Mouse (Mus musculus) hindbrain, embryonic 11.5 days (tissue): ENCODE results near the gene Dck. TPM values are rescaled to one million over a fixed set of nuclear protein-coding genes. Genes with fewer than 3 reads are reported as not detected.
"Not testable (repeated sequence)": the region's sequence is repeated elsewhere in the genome, so short reads cannot be mapped to it uniquely, and the experiment has no call there.

Source experiments
- ATAC-seq: fragments of 200-750 bp; cut with Nextera tagmentation; 2 replicates; pipeline ENCODE4 v1.8.0; 2017; ENCODE audit warnings: mild to moderate bottlenecking, moderate TSS enrichment, moderate library complexity; ENCODE audit not compliant: low FRiP score
- DNase-seq: peaks from one replicate; pipeline ENCODE4 v3.0.0-alpha.2; 2015; ENCODE audit warnings: low spot score
- H3K27ac ChIP-seq: fragments of 300-500 bp; sonication (generic); 2 replicates; pipeline ENCODE4 v1.5.1; 2014; ENCODE audit warnings: mild to moderate bottlenecking, low read depth, low read length
- H3K27me3 ChIP-seq: fragments of 300-500 bp; sonication (generic); 2 replicates; pipeline ENCODE4 v1.6.1; 2014; ENCODE audit warnings: mild to moderate bottlenecking, low read length, moderate library complexity, mixed read lengths; ENCODE audit not compliant: control insufficient read depth, insufficient read depth
- H3K36me3 ChIP-seq: fragments of 300-500 bp; sonication (generic); 2 replicates; pipeline ENCODE4 v1.6.1; 2014; ENCODE audit warnings: mild to moderate bottlenecking, low read length, moderate library complexity, mixed read lengths; ENCODE audit not compliant: control insufficient read depth, insufficient read depth
- H3K4me1 ChIP-seq: fragments of 300-500 bp; sonication (generic); replicated peaks from 2 replicates; pipeline ENCODE4 v1.6.1; 2014; ENCODE audit warnings: low read length, mixed read lengths; ENCODE audit not compliant: control insufficient read depth, insufficient read depth
- H3K4me2 ChIP-seq: fragments of 300-500 bp; sonication (generic); replicated peaks from 2 replicates; pipeline ENCODE4 v1.6.1; 2014; ENCODE audit warnings: mild to moderate bottlenecking, low read depth, low read length
- H3K4me3 ChIP-seq: fragments of 300-500 bp; sonication (generic); 2 replicates; pipeline ENCODE4 v1.5.1; 2014; ENCODE audit warnings: low read depth, low read length
- H3K9ac ChIP-seq: fragments of 300-500 bp; sonication (generic); 2 replicates; pipeline ENCODE4 v1.6.1; 2014; ENCODE audit warnings: low read depth, low read length
- H3K9me3 ChIP-seq: fragments of 300-500 bp; sonication (generic); 2 replicates; pipeline ENCODE4 v1.6.1; 2016; ENCODE audit warnings: low read length; ENCODE audit not compliant: control insufficient read depth
- WGBS: fragments of 180-500 bp; shearing (Covaris S2); extraction: QIAGEN DNeasy Blood & Tissue Kit; methylation state at CpG from one replicate; pipeline ENCODE4 v1.1.7; 2014; 5-methylcytosine and 5-hydroxymethylcytosine counted together
- polyA plus RNA-seq: library from polyadenylated mRNA; unstranded; fragments of >200 nt; fragmentation: Nextera tagmentation; extraction: Ambion mirVana; gene quantifications from 2 replicates; pipeline ENCODE4 v1.2.1, GENCODE M21; 2014

Gene Dck
- polyA plus RNA-seq, 1 experiment from 2014 or later = 107 TPM

- H3K9me3 ChIP-seq = no peaks in the 10 kb centered on the region
- H3K4me3 ChIP-seq = no peak overlapping the region
- WGBS = 90% methylated on average over 2 of the region's 2 CpGs
- no peaks in the 10 kb centered on the region for H3K4me1 ChIP-seq
- no peaks in the 10 kb centered on the region for H3K36me3 ChIP-seq
- H3K4me2 ChIP-seq = no peak overlapping the region
- DNase-seq = no peak
- no peak overlapping the region for H3K9ac ChIP-seq
- no peaks in the 10 kb centered on the region for H3K27me3 ChIP-seq
- no peak for ATAC-seq
- no peak overlapping the region for H3K27ac ChIP-seq
Measured at GRCm38 (mm10) chr5:88734786-88735185, 30.0 kb upstream of the Dck start.

- H3K4me2 ChIP-seq, H3K36me3 ChIP-seq, ATAC-seq, H3K27me3 ChIP-seq, H3K4me1 ChIP-seq, H3K9me3 ChIP-seq, DNase-seq, H3K4me3 ChIP-seq, H3K9ac ChIP-seq, H3K27ac ChIP-seq: not testable (repeated sequence)
- WGBS = 100% methylated on average over 1 of the region's 1 CpGs
Measured at GRCm38 (mm10) chr5:88741065-88741464, 23.7 kb upstream of the Dck start.

GRCm38 (mm10) chr5:88747774-88748173 is 17.0 kb upstream of the Dck start:
- Histone ChIP-seq H3K9ac (no peak overlapping the region), H3K27ac (no peak overlapping the region), H3K27me3 (no peaks in the 10 kb centered on the region), H3K4me3 (no peak overlapping the region), H3K9me3 (no peaks in the 10 kb centered on the region), H3K4me2 (no peak overlapping the region), H3K36me3 (no peaks in the 10 kb centered on the region), H3K4me1 (no peaks in the 10 kb centered on the region)
- DNase-seq (no peak), ATAC-seq (no peak)
- 93% methylated on average over 1 of the region's 1 CpGs for WGBS

- ATAC-seq (no peak), DNase-seq (no peak)
- WGBS = 91% methylated on average over 4 of the region's 4 CpGs
- Histone ChIP-seq H3K27me3 (no peaks in the 10 kb centered on the region), H3K27ac (no peak overlapping the region), H3K9me3 (no peaks in the 10 kb centered on the region), H3K4me3 (no peak overlapping the region), H3K36me3 (no peaks in the 10 kb centered on the region), H3K4me1 (no peaks in the 10 kb centered on the region), H3K9ac (no peak overlapping the region), H3K4me2 (no peak overlapping the region)
Measured at GRCm38 (mm10) chr5:88753199-88753598, 11.6 kb upstream of the Dck start.

GRCm38 (mm10) chr5:88762611-88763010 is 2.2 kb upstream of the Dck start:
- no peak overlapping the region for H3K4me2 ChIP-seq
- 0 out of 2 replicates have a peak, but pooled peaks cover 4% of the 10 kb centered on the region for H3K4me1 ChIP-seq
- no peak overlapping the region for H3K4me3 ChIP-seq
- H3K9me3 ChIP-seq = no peaks in the 10 kb centered on the region
- no peak overlapping the region for H3K27ac ChIP-seq
- WGBS = 87% methylated on average over 5 of the region's 5 CpGs
- H3K9ac ChIP-seq = no peak overlapping the region
- DNase-seq (no peak), ATAC-seq (no peak)
- no peaks in the 10 kb centered on the region for H3K27me3 ChIP-seq
- no peaks in the 10 kb centered on the region for H3K36me3 ChIP-seq

GRCm38 (mm10) chr5:88764430-88764986 is 288 bp upstream of the Dck start:
- Histone ChIP-seq H3K9ac (no peak overlapping the region), H3K4me3 (peak overlapping the region; percentile 72), H3K4me1 (0 out of 2 replicates have a peak, but pooled peaks cover 4% of the 10 kb centered on the region), H3K27ac (no peak overlapping the region), H3K4me2 (peak overlapping the region; percentile 39; the same call in 1 of the 2 replicates), H3K36me3 (no peaks in the 10 kb centered on the region), H3K9me3 (no peaks in the 10 kb centered on the region), H3K27me3 (no peaks in the 10 kb centered on the region)
- peak; percentile 71 for ATAC-seq
- under 1% methylated on average over 23 of the region's 23 CpGs for WGBS
- DNase-seq = no peak

- Histone ChIP-seq H3K27me3 (no peaks in the 10 kb centered on the region), H3K9me3 (no peaks in the 10 kb centered on the region), H3K4me1 (0 out of 2 replicates have a peak, but pooled peaks cover 4% of the 10 kb centered on the region), H3K9ac (peak overlapping the region; percentile 82), H3K4me2 (peak overlapping the region; percentile 37), H3K4me3 (peak overlapping the region; percentile 72), H3K27ac (peak overlapping the region; percentile 87), H3K36me3 (no peaks in the 10 kb centered on the region)
- whole genome bisulfite sequencing = 20% methylated on average over 6 of the region's 6 CpGs
- DNase-seq = peak; percentile 7
- ATAC-seq = no peak; the same call in 1 of the 2 replicates
Measured at GRCm38 (mm10) chr5:88765587-88765986, 791 bp downstream of the Dck start.

- Histone ChIP-seq H3K36me3 (no peaks in the 10 kb centered on the region), H3K27me3 (no peaks in the 10 kb centered on the region), H3K9me3 (no peaks in the 10 kb centered on the region), H3K4me2 (peak overlapping the region; percentile 37), H3K9ac (peak overlapping the region; percentile 82), H3K4me3 (peak overlapping the region; percentile 72), H3K4me1 (0 out of 2 replicates have a peak, but pooled peaks cover 4% of the 10 kb centered on the region), H3K27ac (no peak overlapping the region)
- DNase-seq (peak; percentile 13), ATAC-seq (no peak)
- WGBS = 63% methylated on average over 6 of the region's 6 CpGs
Measured at GRCm38 (mm10) chr5:88766121-88766520, 1.3 kb downstream of the Dck start.

- no peak overlapping the region for H3K27ac ChIP-seq
- DNase-seq = no peak
- 0 out of 2 replicates have a peak overlapping the region, but pooled peaks have one; percentile 72 for H3K4me3 ChIP-seq
- no peak for ATAC-seq
- H3K36me3 ChIP-seq = peaks cover under 1% of the 10 kb centered on the region; the same call in 1 of the 2 replicates
- WGBS = 95% methylated on average over 5 of the region's 5 CpGs
- no peaks in the 10 kb centered on the region for H3K27me3 ChIP-seq
- peak overlapping the region; percentile 3; the same call in 1 of the 2 replicates for H3K4me2 ChIP-seq
- H3K9me3 ChIP-seq = no peaks in the 10 kb centered on the region
- H3K4me1 ChIP-seq = 0 out of 2 replicates have a peak, but pooled peaks cover 4% of the 10 kb centered on the region
- no peak overlapping the region for H3K9ac ChIP-seq
Measured at GRCm38 (mm10) chr5:88766863-88767262, 2.1 kb downstream of the Dck start.
